Mouse (Mus musculus) forebrain, embryonic 13.5 days (tissue): ENCODE results near the gene Dusp19. TPM values are rescaled to one million over a fixed set of nuclear protein-coding genes. Genes with fewer than 3 reads are reported as not detected.
A peak's percentile ranks its signal among the peaks of the same experiment; 100 is the strongest.

Experiments
- ATAC-seq: fragments of 200-750 bp; cut with Nextera tagmentation; 2 replicates; pipeline ENCODE4 v1.8.0; 2017
- H3K27ac ChIP-seq: fragments of 300-500 bp; sonication (generic); 2 replicates; pipeline ENCODE4 v1.5.1; 2015; ENCODE audit warnings: inconsistent platforms, mild to moderate bottlenecking, moderate library complexity
- H3K27me3 ChIP-seq: fragments of 300-500 bp; sonication (generic); 2 replicates; pipeline ENCODE4 v1.6.1; 2015; ENCODE audit warnings: mild to moderate bottlenecking, inconsistent platforms
- H3K36me3 ChIP-seq: fragments of 300-500 bp; sonication (generic); 2 replicates; pipeline ENCODE4 v1.6.1; 2015; ENCODE audit warnings: mild to moderate bottlenecking, inconsistent platforms; ENCODE audit not compliant: poor library complexity, severe bottlenecking
- H3K4me1 ChIP-seq: fragments of 300-500 bp; sonication (generic); 2 replicates; pipeline ENCODE4 v1.6.1; 2015; ENCODE audit warnings: inconsistent platforms
- H3K4me2 ChIP-seq: fragments of 300-500 bp; sonication (generic); 2 replicates; pipeline ENCODE4 v1.6.1; 2015; ENCODE audit warnings: inconsistent platforms, mild to moderate bottlenecking, moderate library complexity
- H3K4me3 ChIP-seq: fragments of 300-500 bp; sonication (generic); 2 replicates; pipeline ENCODE4 v1.5.1; 2015; ENCODE audit warnings: mild to moderate bottlenecking, inconsistent platforms
- H3K9ac ChIP-seq: fragments of 300-500 bp; sonication (generic); 2 replicates; pipeline ENCODE4 v1.6.1; 2015; ENCODE audit warnings: mild to moderate bottlenecking, inconsistent platforms
- H3K9me3 ChIP-seq: fragments of 300-500 bp; sonication (generic); replicated peaks from 2 replicates; pipeline ENCODE4 v1.6.1; 2016; ENCODE audit warnings: inconsistent platforms
- WGBS: fragments of 180-500 bp; shearing (Covaris S2); methylation state at CpG from one replicate; pipeline ENCODE4 v1.1.7; 2015; 5-methylcytosine and 5-hydroxymethylcytosine counted together
- microRNA counts: library from miRNA; unstranded; fragments of <30 nt; microRNA quantifications from one replicate; lab custom pipeline; 2016
- microRNA-seq: library from miRNA; unstranded; fragments of <30 nt; microRNA quantifications from one replicate; pipeline ENCODE4, GENCODE M21; 2016
- polyA plus RNA-seq: library from polyadenylated mRNA; unstranded; fragments of >200 nt; fragmentation: Nextera tagmentation; extraction: Ambion mirVana; gene quantifications from 2 replicates; pipeline ENCODE4 v1.2.1, GENCODE M21; 2015

Gene Dusp19
- polyA plus RNA-seq, 1 experiment from 2014 or later = 16.5 TPM

- no peak for ATAC-seq
- Histone ChIP-seq H3K9me3 (no peaks in the 10 kb centered on the region), H3K4me2 (no peak overlapping the region), H3K36me3 (peaks cover 28% of the 10 kb centered on the region), H3K9ac (no peak overlapping the region), H3K4me3 (no peak overlapping the region), H3K27ac (no peak overlapping the region), H3K27me3 (no peaks in the 10 kb centered on the region), H3K4me1 (no peaks in the 10 kb centered on the region)
Measured at GRCm38 (mm10) chr2:80661414-80661813, 44.6 kb downstream of the Dusp19 start.

DNA sequence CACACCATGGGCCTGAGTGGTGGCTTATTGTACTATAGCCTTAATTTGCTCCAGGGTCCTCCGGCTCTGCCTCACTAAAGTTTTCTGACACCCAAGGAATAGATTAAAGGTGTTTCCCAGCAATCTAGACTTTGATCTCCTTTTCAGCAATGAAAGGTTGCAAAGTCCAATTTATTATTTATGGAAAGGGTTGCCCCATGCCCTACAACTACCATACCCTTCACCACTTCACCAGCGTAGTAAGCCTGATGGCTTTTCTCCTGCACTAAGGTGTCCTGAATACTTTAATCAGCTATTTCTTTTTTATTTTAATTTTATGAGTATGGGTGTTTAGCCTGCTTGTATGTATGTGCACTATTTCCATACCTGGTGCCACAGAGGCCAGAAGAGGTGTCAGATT, 45.8 kb downstream of the Dusp19 start:
- Histone ChIP-seq H3K4me3 (no peak overlapping the region), H3K9me3 (no peaks in the 10 kb centered on the region), H3K4me1 (no peaks in the 10 kb centered on the region; the same call in 1 of the 2 replicates), H3K36me3 (peaks cover 18% of the 10 kb centered on the region), H3K27ac (no peak overlapping the region), H3K9ac (no peak overlapping the region), H3K27me3 (no peaks in the 10 kb centered on the region), H3K4me2 (no peak overlapping the region)
- 98% methylated on average over 2 of the region's 2 CpGs for WGBS
- no peak for ATAC-seq

DNA sequence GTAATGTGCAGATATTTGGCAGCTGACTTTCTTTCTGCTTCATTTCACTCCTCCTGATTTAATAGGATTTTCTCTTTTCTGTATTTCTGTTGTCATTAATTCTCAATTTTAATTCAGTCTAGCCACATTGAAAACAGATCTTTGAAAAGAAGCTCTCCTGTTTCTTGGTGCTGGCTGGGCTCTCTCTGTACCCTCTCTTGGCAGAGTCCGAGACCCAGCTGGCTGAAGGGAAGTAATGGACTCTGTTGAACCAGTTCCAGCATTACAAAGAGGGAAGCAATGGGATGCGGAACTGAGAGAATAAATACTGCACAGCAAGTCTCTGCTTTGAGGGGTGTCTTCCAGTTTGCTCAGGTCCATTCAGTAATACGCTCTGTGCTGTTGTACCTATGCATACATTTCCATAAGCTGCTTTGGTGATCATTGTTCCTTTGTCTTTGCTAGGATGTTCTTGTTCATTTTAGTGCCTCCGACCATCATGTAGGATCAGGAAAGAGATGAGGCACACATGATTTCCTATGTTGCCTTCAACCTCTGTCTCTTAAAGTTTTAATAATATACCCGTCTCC, 50.6 kb downstream of the Dusp19 start:
- H3K27ac ChIP-seq = no peak overlapping the region
- H3K4me1 ChIP-seq = no peaks in the 10 kb centered on the region; the same call in 1 of the 2 replicates
- H3K27me3 ChIP-seq = no peaks in the 10 kb centered on the region
- whole genome bisulfite sequencing = 65% methylated on average over 5 of the region's 5 CpGs
- no peaks in the 10 kb centered on the region for H3K9me3 ChIP-seq
- peaks cover 18% of the 10 kb centered on the region for H3K36me3 ChIP-seq
- no peak overlapping the region for H3K4me2 ChIP-seq
- H3K9ac ChIP-seq = no peak overlapping the region
- peak; percentile 57 for ATAC-seq
- H3K4me3 ChIP-seq = no peak overlapping the region

DNA sequence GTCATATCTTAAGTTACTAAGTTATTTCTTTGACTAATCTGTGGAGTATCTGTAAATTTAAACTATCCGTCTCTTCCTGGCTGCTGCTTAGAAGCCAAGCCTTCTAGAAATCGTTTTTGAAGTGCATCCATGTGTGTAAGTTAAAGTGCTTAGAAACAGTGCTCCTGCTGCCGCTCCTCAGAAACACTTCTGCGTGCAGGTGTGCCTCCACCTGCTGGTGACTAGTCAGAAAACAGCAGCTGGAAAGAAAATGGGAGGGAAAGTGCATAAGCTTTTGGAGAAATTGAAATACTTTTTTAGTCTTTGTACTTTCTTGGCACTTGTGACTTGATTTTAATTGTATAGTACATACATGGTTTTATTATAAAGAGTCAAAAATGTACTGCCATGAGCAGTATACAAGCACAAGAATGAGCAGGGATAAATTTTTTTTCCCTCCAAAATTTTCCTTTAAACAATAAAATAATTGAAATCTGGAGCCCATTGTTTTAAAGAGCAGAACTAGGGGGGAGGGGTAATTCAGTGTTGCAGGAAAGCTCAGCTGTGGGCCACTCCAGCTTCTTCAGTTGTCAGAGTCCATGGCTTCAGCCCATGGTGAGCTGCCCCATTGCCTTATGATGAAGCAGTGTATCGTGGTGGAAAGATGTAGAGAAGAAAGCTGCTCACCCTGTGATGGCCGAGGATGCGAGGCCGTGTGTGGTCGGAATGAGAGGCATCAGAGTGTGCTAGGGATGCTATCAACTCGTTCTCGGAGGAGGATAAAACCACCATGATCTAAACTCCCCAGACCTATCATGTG, 53.2 kb downstream of the Dusp19 start:
- Histone ChIP-seq H3K36me3 (peaks cover 14% of the 10 kb centered on the region), H3K4me2 (no peak overlapping the region), H3K9ac (no peak overlapping the region), H3K27ac (no peak overlapping the region), H3K4me1 (no peaks in the 10 kb centered on the region; the same call in 1 of the 2 replicates), H3K9me3 (no peaks in the 10 kb centered on the region), H3K4me3 (no peak overlapping the region), H3K27me3 (no peaks in the 10 kb centered on the region)
- 67% methylated on average over 11 of the region's 11 CpGs for WGBS
- 0 out of 2 replicates have a peak, but pooled peaks have one; percentile 14 for ATAC-seq

GRCm38 (mm10) chr2:80678803-80679202, 62.0 kb downstream of the Dusp19 start:
- Histone ChIP-seq H3K27ac (no peak overlapping the region), H3K36me3 (no peaks in the 10 kb centered on the region), H3K4me3 (no peak overlapping the region), H3K27me3 (no peaks in the 10 kb centered on the region), H3K9ac (no peak overlapping the region), H3K4me2 (no peak overlapping the region), H3K4me1 (no peaks in the 10 kb centered on the region), H3K9me3 (no peaks in the 10 kb centered on the region)
- 88% methylated on average over 8 of the region's 8 CpGs for WGBS
- no peak for ATAC-seq

MicroRNAs within 50 kb of the gene (microRNA counts, 519-probe panel; counts per million panel counts)
- microRNA mmu-miR-684 (lab: Ali Mortazavi, UCI) = 177 counts per million, percentile 53 among the panel's probes with 10 or more counts

Small RNAs within 50 kb of the gene (microRNA-seq; reads per million reads assigned to microRNA genes)
- not detected for gene Mir684-1

Other genes with a start within 250 kb of the Dusp19 start
- 4.0 and 6.9 TPM in 2 replicates for gene Frzb, start 169.4 kb upstream of the Dusp19 start, polyA plus RNA-seq
- 58.5 and 59.5 TPM in 2 replicates for gene Nckap1, start 35.7 kb upstream of the Dusp19 start, polyA plus RNA-seq
- gene Nup35, start 191 bp downstream of the Dusp19 start, polyA plus RNA-seq = 60.6 and 62.9 TPM in 2 replicates